ENCODE assay signal across 40 mouse cellular contexts in genomic region chr1:159567171-159567570, GRCm38 (mm10). TPM values are rescaled to one million over a fixed set of nuclear protein-coding genes. Genes with fewer than 3 reads are reported as not detected.
"Had no signal": no experiment of that assay in that cellular context is flagged by ENCODE, and none has a peak within 500 bp of the region (broad histone marks: within the 10 kb centered on the region; RNA-seq: fewer than 3 reads in every experiment).

No protein-coding gene starts in this region.

- H3K4me1 ChIP-seq: heart, embryonic 10.5 days; heart, embryonic 15.5 days; hindbrain, embryonic 12.5 days had no signal

- H3K4me3 ChIP-seq: heart, embryonic 10.5 days; heart, embryonic 12.5 days; heart, embryonic 13.5 days; heart, embryonic 15.5 days; hindbrain, embryonic 10.5 days; hindbrain, embryonic 12.5 days; hindbrain, embryonic 13.5 days; hindbrain, embryonic 15.5 days; intestine, embryonic 15.5 days; kidney, embryonic 15.5 days; layer of hippocampus, adult 2 months; left cerebral cortex, adult 2 months had no signal

- H3K36me3 ChIP-seq: heart, embryonic 10.5 days; heart, embryonic 12.5 days; heart, embryonic 13.5 days; heart, embryonic 15.5 days; hindbrain, embryonic 10.5 days; hindbrain, embryonic 12.5 days; hindbrain, embryonic 13.5 days; hindbrain, embryonic 15.5 days; intestine, embryonic 15.5 days; kidney, embryonic 15.5 days had no signal

- DNase-seq: heart, postnatal 10 days; heart, postnatal 14 days; heart, postnatal 36 days; heart, postnatal 4 days; kidney, adult 11 months; kidney, adult 18-20 months; kidney, adult 2 months; kidney, adult 8-10 months; kidney, adult 9 months; kidney, postnatal 10 days; kidney, postnatal 14 days; kidney, postnatal 25 days; kidney, postnatal 36 days; kidney, postnatal 4 days; layer of hippocampus, adult 9-11 months; layer of hippocampus, postnatal 36 days had no signal

- H3K9me3 ChIP-seq: heart, embryonic 10.5 days; heart, embryonic 12.5 days; heart, embryonic 13.5 days; heart, embryonic 15.5 days; hindbrain, embryonic 10.5 days; hindbrain, embryonic 12.5 days; hindbrain, embryonic 13.5 days; hindbrain, embryonic 15.5 days; intestine, embryonic 15.5 days; kidney, embryonic 15.5 days had no signal

- H3K9ac ChIP-seq: heart, embryonic 12.5 days; heart, embryonic 13.5 days; heart, embryonic 15.5 days; hindbrain, embryonic 12.5 days; hindbrain, embryonic 13.5 days; hindbrain, embryonic 14.5 days; hindbrain, embryonic 15.5 days; intestine, embryonic 15.5 days; kidney, embryonic 15.5 days had no signal

- H3K27me3 ChIP-seq: heart, embryonic 12.5 days; heart, embryonic 13.5 days; heart, embryonic 15.5 days; hindbrain, embryonic 12.5 days; hindbrain, embryonic 13.5 days; hindbrain, embryonic 15.5 days; intestine, embryonic 15.5 days; kidney, embryonic 15.5 days had no signal

- H3K4me2 ChIP-seq: heart, embryonic 11.5 days; heart, embryonic 12.5 days; heart, embryonic 13.5 days; heart, embryonic 15.5 days; hindbrain, embryonic 12.5 days; hindbrain, embryonic 13.5 days; hindbrain, embryonic 14.5 days; hindbrain, embryonic 15.5 days; intestine, embryonic 15.5 days; kidney, embryonic 15.5 days had no signal

- ATAC-seq: hindbrain, embryonic 16.5 days; hindbrain, postnatal 0 days; inflammation-experienced regulatory T-cells, adult 6 months; intestine, embryonic 15.5 days; intestine, embryonic 16.5 days; intestine, postnatal 0 days had no signal

- H3K27ac ChIP-seq: heart, embryonic 10.5 days; heart, embryonic 13.5 days; heart, embryonic 15.5 days; hindbrain, embryonic 10.5 days; hindbrain, embryonic 12.5 days; hindbrain, embryonic 13.5 days; hindbrain, embryonic 14.5 days; hindbrain, embryonic 15.5 days; hindbrain, postnatal 0 days; intestine, embryonic 15.5 days; kidney, embryonic 15.5 days; kidney, postnatal 0 days; left cerebral cortex, adult 2 months had no signal

RNA-seq across cellular contexts. Expression of gene Tnr, which starts 43.6 kb away (rescaled TPM):
- total RNA-seq: hematopoietic stem cell, adult 5-6 weeks had no signal
- polyA plus RNA-seq: heart, embryonic 12.5 days; heart, embryonic 13.5 days; heart, embryonic 14.5 days; kidney, embryonic 14.5 days; kidney, embryonic 15.5 days; kidney, embryonic 16.5 days; kidney, postnatal 0 days had no signal
